Mouse (Mus musculus): ENCODE data around the gene Cfap99.

Cfap99 gene

DNA sequence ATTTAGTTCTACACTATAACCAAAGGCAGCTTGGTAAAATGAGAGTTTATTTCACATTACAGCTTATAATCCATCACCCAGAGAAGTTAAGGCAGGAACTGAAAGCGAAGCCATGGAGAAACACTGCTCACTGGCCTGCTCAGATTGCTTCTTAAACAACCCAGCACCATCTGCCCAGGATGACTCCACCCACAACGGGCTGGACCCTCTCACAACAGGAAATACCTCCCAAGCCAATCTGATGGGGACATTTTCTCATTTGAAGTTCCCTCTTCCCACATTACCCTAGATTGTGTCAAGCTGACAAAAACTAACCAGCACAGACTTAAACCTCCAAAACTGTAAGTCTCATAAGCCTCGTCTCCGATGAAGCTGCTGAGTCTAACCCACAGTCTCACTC lies 10.3 kb upstream of the Cfap99 start:
- DNase-seq (ENCODE audit: low spot score in 2 of 2), result no peak

GRCm38 (mm10) chr5:34279214-34279613 lies 9.2 kb upstream of the Cfap99 start:
- DNase-seq (ENCODE audit: low spot score in 2 of 2), result no peak

DNA sequence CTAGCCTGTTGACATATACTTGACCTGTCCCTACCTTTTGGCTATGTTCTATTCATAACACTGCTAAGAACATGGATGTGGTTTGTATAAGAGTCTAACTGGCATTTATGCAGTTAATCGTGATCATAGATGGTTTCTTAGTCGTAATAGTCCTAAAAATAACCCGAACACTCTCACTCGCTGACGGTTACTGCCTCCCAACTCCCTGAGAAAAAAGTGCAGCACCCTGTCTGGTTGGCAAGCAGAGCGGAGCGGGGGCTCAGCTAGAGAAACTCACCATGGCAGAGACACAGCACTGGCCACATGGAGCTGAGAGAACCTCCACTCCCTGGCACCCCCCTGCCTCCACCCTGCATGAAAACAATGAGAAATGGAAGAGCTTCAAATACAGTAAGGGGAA lies 7.4 kb upstream of the Cfap99 start:
- DNase-seq (ENCODE audit: low spot score in 2 of 2), result no peak

DNA sequence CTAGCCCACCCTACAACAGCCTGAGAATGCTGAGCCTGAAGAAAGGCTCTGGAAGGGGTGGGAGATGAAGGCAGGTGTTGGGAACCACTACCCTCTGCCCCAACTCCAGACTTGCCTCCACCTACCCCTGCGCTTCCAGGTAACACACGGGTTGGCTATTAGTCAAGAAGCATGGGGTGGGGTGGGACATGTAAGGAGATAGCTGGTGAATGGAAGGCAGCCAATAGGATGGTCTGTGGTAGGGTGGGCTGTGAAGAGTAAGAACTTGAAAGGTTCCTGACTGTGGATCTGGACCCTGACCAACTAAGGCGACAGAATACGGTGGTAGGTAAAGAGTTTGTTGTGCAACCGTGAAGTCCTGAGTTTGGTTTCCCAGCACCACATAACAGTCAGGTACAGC lies 5.0 kb upstream of the Cfap99 start:
- no peak for DNase-seq (ENCODE audit: low spot score in 2 of 2)

- DNase-seq (ENCODE audit: low spot score in 2 of 2), result no peak
Observed at GRCm38 (mm10) chr5:34284156-34284750, 4.1 kb upstream of the Cfap99 start.

DNA sequence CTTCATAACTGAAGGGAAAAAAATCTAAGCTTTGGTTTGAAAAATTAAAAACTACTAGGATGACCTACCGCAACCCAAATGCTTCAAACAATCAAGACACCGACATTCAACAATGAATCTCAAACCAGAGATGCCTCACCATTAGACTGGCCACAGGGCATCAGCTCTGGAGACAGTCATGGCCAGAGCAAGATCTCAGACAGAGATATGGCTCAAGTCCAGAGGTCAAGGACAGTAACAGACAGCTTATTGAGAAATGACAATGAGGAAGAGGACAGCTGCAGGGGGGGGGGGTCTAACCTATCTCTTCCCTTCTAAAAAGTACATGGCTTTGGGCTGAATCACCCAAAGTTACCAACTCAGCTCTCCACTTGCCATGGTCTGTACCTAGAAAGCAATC lies 3.1 kb upstream of the Cfap99 start:
- DNase-seq (ENCODE audit: low spot score in 2 of 2), result no peak

DNA sequence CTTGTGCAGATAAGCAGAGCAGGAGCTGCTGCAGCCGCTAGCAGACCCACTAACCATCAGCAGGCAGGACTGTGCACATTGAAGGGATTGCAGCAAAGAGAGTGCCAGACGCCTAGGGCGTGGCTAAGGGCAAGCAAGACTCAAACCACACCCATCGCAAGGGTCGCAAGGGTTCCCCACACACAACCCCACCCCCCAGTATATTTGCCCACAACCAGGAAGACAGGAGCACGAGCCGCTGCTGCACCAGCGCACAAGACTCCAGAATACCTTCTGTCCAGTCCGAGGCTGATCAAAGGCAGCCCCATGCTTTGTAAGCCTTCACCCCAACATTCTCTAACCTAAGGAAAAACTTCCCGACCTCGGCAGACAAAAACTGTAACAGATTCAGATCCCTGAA lies 1.9 kb upstream of the Cfap99 start:
- DNase-seq (ENCODE audit: low spot score in 2 of 2), result no peak

DNA sequence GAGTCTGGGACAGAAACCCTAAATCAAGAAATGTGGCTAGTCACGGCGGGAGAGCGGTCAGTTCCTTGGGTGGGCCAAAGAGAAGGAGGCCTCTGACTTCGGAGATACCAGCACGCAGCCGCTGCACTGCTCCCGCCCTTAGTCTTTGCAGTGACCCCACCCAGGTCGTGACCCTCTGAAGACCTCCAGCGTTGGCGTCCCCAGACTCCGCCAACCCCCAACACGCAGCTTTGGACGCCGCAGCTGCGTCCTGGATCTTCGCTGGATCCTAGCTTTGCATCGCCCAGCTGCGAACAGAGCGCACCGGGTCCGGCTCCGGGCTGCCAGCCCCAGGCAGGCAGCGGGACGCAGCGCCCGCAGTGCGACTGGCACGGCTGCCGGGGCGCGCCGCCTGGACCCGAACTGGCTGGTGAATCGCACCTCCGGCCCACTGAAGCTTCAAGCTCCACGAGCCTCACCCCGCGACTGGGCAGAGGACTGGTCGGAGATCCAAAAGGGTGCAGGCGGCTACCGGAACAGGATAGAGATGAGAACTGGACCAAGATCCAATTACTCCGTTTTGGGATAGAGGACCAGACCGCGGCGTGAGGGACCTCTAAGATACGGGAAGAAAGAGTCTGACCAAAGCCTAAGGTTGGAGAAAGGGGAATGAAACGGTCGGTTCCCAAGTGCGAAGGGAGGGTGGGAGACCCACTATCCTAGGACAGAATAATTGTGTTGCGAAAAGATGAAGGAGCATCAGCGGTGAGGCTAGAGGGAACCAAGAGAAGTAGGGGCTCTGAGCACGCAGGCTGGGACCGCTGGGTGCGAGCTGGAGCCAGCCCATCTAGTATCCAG lies 1.2 kb upstream of the Cfap99 start:
- DNase-seq (ENCODE audit: low spot score in 2 of 2), result no peak

- no peak for DNase-seq (ENCODE audit: low spot score in 2 of 2)
Observed at GRCm38 (mm10) chr5:34287838-34288145, 608 bp upstream of the Cfap99 start.

GRCm38 (mm10) chr5:34289286-34289685 lies 886 bp downstream of the Cfap99 start:
- no peak for DNase-seq (ENCODE audit: low spot score in 2 of 2)

DNA sequence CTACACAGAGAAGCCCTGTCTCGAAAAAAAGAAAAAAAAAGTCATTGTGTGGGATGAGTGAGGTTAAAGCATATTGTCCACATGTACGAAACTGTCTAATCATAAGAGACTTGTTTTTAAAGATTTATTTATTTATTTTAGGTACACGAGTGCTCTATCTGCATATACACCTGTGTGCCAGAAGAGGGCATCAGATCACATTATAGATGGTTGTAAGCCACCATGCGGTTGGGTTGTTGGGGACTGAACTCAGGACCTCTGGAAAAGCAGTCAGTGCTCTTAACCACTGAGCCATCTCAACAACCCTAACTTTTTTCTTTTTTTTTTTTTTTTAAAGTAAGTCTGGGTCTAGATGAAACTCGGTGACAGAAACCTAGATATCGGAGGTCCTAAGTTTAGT lies 5.0 kb downstream of the Cfap99 start:
- no peak for DNase-seq (ENCODE audit: low spot score in 2 of 2)

DNA sequence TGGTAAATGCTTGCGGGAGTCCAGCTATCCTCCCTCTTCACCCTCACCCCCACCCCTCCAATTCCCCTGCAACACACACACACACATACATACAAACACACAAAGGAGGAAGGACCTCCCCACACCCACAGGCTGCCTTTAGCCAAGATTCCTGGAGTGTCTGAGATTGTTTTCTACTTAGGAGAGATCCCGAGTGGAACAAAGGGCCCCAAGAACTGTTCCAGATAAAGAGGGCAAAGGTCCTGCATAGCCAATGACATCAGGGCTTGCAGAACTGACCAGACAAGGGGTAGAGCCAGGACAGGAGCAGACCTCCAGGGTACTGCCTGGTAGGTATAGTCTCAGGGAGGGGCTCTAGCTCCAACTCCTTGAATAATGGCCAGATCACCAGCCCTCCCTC lies 6.3 kb downstream of the Cfap99 start:
- DNase-seq (ENCODE audit: low spot score in 2 of 2), result no peak

- DNase-seq (ENCODE audit: low spot score in 2 of 2), result no peak
Observed at GRCm38 (mm10) chr5:34295141-34295540, 6.7 kb downstream of the Cfap99 start.

- DNase-seq (ENCODE audit: low spot score in 2 of 2), result no peak
Observed at GRCm38 (mm10) chr5:34298061-34298460, 9.7 kb downstream of the Cfap99 start.

DNA sequence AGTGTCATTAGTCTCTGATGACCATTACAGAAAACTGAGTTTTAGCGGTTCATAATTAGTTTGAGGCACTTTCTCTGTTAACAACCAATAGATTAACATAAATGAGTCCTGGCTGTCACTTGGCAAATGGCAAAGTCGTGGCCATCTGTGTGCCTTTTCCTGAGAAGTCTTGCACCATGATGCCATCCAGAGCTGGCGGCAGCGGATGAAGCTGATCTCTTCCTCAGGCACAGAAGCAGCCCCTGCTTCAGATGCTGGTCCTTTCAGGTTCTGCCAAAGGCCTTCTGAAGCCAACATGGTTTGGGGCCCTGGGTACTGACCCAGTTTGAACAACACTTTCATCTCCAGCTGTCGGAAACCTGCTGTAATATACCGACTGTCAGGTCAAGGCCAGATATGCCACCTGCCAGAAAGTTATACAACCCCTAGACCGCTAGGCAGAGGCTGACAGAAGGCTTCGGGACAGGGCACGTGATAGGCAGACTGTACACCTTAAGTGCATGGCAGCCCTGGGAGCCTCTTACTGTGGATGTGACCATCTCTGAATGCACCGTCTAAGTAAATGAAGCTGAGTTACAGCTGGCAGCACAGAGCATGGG lies 10.6 kb downstream of the Cfap99 start:
- DNase-seq (ENCODE audit: low spot score in 2 of 2), result no peak

GRCm38 (mm10) chr5:34302377-34302776 lies 14.0 kb downstream of the Cfap99 start:
- no peak for DNase-seq (ENCODE audit: low spot score in 2 of 2)

GRCm38 (mm10) chr5:34309016-34309415 lies 20.6 kb downstream of the Cfap99 start:
- DNase-seq (ENCODE audit: low spot score in 2 of 2), result no peak

DNA sequence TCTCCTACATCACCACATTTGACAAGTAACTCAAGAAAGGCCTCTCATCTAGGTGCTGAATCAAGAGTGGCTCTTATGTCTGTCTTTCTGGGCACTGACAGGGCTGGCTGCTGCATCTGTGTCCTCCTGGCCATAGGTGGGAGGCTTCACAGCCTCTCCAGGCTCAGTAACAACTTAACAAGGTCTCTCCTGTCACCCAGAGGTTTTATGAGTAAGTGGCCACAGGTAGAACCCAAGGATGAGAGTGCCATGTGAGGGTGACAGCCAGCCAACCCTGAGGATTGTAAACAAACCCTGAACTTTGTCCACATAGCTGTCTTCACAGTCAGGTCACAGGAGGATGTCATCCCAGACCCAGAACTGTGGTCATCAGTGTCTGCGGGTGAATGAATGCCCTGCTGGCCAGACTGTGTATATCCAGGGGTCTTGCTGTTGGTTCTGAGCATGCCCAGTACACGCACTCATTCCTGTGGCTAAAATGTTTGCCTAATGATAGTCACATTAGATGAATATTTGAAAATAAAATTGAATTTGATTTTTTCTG lies 31.2 kb downstream of the Cfap99 start:
- DNase-seq (ENCODE audit: low spot score in 2 of 2), result no peak

GRCm38 (mm10) chr5:34321236-34321635 lies 32.8 kb downstream of the Cfap99 start:
- DNase-seq (ENCODE audit: low spot score in 2 of 2), result no peak

DNA sequence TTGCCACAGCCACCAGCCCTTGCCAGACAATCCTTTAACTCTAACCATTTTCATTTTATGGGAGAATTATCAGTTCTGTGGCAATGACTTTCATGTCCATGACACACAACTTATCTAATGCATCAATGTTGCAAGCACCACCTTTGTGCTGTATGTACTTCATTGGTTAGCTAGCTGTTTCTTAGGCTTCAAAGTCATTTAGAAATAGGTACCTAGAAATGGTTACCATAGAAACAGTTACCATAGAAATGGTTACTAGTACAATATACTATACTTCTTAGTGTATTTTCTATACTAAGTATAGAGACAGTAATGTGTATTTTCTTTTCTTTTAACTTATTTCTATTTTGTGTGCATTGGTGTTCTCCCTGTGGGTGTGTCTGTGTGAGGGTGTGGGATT lies 36.9 kb downstream of the Cfap99 start:
- DNase-seq (ENCODE audit: low spot score in 2 of 2), result no peak

- no peak for DNase-seq (ENCODE audit: low spot score in 2 of 2)
Observed at GRCm38 (mm10) chr5:34326249-34326691, 37.9 kb downstream of the Cfap99 start.

- DNase-seq (ENCODE audit: low spot score in 2 of 2), result no peak
Observed at GRCm38 (mm10) chr5:34326875-34327576, 38.6 kb downstream of the Cfap99 start.

Measured in frontal cortex, postnatal 25 days (tissue).